Mouse (Mus musculus) frontal cortex, postnatal 14 days (tissue): Measurements from ENCODE around the gene Galns.
"Not testable (repeated sequence)": the region's sequence is repeated elsewhere in the genome, so short reads cannot be mapped to it uniquely, and the experiment has no call there.

ENCODE experiments used
- DNase-seq, 2 experiments: peaks; one replicate each; pipeline ENCODE4 v3.0.0; 2022; ENCODE audit warnings: low spot score in 2 of 2

Galns gene

DNA sequence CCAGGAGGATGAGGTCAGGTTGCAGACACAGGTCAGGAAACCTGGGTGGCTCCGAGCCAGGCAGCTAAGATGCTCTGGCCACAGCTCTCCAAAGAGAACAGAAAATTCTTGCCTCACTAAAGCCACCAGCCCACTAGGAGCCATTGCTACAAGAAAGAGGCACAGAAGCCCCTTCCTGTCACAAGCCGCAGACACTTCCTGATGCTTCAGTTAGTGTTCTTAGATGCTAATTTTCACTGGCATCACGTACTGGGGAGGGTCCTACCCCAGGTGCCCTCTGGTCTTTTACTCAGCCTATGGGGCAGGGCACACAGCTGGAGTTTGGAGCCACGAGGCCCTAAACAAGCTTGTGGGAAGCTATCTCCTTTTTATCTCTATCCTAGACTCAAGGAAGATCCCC, 15.2 kb downstream of the Galns start:
- DNase-seq = no peak

DNA sequence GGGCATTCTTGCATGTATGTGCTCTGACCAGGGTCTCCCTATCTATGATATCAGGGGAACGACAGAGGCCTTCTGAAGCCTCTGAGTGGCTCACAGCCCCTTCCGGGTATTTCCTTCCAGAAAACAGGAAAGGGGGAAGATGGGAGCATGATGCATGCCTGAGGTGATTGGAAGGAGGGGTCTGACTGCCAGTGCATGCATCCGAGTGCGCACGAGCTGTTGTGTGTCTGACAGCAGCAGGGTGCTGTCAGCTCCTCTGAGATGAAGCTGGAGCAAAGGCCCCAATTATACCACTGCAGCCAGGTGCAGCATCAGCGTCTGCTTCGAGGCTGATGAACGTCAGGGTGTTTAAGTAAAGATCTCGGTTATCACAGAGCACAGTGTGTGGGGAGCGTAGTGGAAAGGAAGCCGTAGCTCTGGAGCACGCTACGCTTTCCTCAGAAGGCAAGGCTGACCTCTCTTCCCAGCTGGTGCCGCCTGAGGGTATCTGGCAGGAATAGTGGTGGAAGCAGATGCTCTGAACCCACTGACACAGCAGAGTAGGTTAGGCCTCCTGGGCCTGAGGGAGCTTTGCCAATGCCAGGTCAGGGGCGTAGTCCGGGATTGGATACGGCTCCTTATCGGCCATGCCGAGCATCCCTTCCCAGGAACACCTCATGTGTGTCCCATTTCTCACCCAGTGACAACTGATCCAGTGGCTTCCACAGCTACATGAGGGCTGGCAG, 17.3 kb downstream of the Galns start:
- DNase-seq = no peak

DNA sequence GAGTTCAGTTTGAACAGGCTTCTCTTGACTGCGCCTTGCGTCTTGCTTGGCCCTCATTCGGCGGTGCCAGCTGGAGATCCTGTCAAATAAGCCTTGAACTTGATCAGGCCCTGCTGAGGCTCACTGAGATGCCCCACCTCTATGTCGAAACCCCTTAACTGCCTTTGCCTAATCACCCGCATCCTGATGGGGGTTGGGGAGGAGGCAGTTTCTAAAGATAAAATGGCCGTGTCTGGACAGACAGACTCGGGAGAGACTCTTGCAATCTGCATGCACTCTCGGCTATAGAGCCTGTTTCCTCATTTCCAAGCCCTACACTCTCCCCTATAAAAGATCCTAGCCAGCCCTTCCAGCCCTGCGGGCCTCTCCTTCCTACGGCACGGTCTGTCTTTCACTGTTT, 18.0 kb downstream of the Galns start:
- no peak for DNase-seq

DNA sequence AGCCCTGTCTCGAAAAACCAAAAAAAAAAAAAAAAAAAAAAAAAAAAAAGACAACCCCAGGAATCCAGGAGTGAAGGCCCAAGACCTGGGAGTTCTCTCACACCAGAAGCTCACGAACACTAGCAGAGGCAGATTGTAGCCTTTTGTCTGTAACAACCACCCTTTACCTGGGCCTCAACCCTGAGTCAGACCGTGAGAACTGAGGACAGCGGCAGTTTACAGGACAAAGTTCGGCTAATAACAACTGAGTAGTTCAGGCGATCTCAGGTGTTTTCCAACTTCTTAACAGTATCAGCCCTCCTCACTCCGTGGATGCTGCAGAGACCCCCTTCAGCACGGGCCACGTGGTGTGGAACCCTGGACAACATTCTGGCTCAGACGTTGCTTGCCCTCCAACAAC, 24.5 kb downstream of the Galns start:
- no peak for DNase-seq

DNA sequence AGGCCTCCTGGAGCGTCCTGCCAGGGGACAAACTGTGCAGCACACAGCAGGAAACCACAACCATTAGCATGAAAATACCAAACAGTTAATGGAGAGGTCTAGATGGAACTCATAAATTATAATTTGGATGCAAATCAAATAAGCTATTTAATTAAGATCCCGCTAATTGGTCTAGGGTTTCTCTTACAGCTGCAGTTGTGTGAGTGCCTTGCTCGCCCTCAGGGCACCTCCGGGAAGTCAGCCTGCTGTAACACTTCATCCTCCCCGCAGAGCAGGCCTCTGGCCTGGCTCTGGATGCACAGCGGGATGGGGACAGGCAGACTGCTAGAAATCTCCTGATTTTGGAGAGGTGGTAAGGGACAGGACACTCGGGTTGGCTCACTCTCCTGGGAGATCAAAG, 25.1 kb downstream of the Galns start:
- DNase-seq = no peak

DNA sequence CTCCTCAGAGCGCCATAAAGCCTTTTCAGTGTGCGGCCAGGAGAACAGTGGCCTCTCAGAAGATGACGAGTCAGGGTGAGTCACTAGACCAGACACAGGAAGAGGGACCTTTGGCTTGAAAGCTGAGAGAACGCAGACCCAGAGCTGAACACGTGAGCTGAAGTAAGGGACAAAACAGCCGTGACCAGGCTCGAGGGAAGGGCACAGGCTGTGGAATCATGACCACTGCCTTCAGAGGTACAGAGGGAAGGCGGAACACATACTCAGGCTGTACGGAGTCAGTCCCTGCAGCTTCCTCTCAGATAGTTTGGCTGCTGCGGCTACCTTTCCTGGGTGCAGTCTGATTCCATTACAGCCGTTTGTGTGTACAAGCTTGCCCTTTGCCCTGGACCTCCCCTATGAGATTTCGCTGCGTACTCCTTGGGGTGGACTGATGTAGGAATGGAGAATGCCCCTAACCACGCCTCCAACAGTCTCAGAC, 25.8 kb downstream of the Galns start:
- no peak for DNase-seq

DNA sequence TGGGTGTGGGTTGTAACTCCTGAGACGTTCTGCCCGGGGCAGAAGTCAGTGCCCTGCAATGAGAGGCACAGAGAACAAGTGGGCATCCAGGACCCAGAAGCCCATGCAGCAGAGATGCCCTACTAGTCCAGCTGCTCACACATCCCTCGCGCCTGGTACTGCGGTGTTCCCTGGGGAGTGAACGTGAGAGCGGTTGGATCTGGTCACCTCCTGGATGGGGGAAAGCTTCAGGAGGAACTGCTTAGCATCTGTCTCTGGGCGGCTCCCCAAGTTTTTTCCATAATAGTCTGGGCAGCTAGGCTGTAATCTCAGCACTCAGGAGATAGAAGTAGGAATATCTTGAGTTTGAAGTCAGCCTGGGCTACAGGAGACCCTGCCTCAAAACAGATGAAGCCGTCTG, 26.3 kb downstream of the Galns start:
- DNase-seq = no peak

DNA sequence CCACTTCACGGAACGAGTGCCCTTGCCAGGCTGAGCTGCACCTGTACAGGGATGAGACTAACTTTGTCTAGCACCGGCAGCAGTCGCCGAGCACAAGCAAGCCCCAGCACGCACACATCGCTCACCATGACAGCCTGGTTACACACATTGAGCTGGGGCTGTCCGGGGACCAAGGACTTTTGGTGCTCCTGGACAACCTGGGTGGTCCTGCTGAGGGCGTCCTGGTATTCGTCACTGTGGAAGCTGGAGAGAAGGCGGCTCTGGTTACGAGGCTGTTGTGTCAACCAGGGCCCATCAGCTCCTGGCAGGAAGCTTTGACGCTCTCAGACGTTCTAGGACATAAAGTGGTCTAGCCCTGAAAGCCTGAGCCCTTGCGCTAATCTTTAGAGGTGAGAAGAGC, 30.3 kb downstream of the Galns start:
- DNase-seq = no peak

DNA sequence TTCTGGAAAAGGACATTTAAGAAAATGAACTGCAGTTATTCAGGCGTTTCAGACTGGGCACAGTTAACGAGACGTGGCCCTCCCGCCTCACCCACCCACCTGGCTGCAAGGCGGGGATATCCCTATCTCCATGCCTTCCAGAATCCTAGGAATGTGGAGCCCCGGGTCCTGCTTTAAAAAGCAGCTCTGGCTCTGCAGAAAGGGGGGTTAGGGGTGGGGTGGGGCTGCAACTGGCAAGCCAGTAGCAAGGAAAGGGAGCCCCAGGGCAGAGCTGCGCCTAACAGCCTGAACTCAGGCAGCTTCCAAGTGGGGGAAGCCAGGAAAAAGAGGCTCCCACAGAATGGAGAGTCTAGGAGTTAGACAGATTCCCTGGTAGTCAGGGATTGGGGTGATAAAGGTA, 32.1 kb downstream of the Galns start:
- no peak for DNase-seq

DNA sequence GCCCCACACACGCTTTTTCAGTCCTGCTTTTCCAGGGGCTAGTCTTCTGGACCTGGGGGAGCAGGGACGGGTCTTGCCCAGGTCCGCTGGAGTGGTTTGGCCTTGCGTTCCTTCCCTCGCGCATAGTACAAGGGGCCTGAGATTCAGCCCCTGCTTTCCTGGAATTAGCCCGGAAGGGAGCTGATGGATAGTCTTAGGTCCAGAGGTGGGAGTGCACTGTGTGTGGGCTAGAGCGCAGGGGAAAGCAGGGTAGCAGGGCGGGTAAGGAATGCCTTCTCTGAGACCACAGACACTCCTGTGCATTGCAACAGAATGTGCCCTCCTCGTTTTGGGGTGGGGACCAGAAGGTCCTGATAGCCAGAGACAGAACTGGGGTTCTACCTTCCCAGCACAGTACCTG, 34.1 kb downstream of the Galns start:
- no peak for DNase-seq

DNA sequence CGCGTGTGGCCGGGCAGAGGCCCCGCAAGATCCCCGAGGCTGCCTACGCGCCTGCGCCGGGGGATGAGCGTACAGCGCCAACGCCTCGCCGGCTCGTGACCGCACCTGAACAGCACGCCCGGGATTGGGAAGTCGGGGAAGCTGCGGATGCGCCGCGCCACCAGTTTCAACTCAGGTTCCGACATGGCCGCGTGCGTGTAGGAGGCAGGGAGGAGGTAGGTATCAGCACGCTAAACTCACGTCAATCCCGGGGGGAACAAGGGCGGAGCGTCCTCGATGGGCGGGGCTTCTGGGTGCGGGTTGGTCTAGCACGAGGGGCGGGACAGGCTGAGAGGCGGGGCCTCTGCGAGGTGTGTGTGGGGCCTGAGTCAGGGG, 34.6 kb downstream of the Galns start, which contains the start of gene Aprt:
Aprt (minus strand) TSS at position 262 of the 375 bp plus-strand sequence.
- peak; percentile 91 to 92 for DNase-seq

DNA sequence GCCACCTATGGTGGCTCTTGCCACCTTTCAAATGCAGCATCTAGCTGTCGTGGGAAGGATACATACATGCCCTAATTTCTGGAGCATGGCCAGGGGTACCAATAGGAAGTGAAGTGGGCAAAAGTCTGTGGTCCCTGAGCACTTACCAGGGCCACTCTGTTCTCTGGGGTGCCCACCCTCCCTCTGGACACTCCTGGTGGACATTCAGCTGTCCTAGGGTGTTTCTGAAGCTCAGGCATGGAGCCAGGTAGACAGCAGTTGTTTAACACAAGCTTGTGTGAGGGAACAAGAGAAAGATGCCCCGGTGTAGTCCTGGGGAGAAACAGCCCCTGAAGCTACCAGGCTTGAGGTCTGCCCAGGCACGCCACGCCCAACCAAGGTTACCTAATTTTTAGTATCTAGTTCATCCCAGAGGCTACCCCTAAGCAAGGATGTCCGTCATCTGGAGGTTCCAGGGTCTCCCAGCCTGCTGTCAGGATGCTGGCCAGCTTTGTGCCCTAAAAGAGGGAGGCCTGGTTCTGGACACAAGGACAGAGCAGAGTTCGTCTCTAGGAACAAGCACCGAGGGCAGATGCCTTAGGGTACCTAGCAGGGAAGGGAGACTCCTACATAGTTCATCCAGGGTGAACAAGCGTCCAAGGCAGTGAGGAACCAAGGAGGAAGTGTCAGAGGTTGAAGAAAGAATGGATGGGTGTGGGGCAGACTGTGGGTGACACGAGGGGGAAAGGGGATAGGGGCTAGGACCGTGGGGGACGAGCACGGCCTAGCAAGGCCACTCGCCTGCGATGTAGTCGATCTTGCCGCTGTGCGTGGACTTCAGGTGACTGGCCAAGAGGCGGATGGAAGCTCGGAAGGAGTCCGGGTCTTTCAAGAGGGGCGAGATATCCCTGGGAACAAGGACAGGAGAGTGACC, 35.3 kb downstream of the Galns start:
- no peak for DNase-seq

DNA sequence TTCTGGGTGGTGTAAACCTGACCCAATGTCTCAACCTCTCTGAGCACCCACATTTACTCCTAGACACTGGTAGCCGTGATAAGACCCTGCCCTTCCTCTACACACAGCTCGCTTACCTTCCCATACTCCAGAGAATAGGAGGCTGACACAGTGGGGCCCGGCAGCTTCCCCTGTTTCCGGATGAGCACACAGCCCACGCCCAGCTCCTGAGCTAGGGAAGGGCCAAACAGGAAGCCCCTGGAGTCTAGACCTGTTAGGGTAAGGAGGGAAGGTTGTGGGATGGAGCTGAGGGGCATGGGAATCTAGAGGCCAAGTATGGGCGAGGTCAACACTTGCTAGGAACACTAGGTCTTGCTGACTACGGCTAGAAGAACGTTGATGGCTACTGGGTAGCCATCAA, 36.0 kb downstream of the Galns start:
- no peak for DNase-seq

DNA sequence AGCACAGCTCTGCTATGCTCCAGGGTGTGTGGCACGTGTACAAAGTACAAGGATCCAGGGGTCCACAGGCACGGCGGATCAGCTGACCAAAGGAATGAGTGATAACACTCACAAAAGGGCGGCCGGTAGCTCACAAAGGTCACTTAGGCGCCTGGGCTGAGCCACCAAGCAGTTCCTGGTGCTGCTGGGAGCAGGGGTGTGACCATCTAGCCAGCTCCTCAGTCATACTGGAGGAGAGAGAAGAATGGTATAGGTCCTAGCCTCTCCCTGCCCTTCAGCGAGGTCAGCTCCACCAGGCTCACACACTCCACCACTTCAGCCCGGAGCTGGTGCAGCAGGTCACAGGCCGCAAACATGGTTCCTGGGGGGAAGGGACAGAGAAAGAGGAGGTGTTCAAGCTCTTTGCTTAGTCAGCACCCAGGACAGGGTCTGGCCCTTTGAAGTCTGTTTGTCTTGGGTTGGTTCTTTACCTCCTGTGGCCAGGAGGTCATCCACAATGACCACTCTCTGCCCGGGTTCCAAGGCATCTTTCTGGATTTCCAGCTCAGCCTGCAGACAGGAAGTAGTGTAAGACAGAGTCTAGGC, 36.5 kb downstream of the Galns start:
- no peak for DNase-seq

DNA sequence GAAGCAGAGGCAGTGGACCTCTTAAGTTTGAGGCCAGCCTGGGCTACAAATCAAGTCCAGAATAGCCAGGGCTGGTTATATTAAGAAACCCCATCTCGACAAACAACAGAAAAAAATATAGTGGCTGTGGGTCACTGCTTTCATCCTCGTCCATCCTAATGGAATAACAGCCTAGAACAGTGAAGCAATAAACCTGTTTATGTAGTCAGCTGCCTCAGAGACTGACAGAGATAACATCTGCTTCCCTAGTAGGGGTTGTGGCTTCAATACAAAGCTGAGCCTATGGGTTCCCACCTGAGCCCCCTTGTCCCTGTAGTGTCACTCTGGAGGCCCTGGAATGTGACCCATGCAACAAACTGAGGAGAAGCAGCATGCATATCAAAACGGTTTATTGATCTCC, 37.0 kb downstream of the Galns start:
- no peak for DNase-seq

DNA sequence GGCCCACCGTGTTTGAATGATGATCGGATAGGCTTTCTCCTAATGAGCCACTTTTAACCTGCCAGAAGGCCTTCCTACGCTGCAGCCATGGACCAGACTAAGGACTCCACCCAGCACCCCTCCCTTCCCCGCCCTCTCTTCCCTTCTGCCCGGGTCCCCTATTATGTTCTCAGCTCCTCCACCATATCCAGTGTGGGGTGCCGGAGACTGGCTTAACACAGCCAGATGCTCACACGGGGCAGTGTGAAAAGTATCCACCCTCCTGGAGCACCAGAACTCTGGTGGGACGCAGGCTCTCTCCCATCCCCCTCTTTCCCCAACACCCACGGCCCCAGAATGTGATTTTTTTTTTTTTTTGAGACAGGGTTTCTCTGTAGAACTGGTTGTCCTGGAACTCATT, 37.7 kb downstream of the Galns start:
- no peak for DNase-seq

DNA sequence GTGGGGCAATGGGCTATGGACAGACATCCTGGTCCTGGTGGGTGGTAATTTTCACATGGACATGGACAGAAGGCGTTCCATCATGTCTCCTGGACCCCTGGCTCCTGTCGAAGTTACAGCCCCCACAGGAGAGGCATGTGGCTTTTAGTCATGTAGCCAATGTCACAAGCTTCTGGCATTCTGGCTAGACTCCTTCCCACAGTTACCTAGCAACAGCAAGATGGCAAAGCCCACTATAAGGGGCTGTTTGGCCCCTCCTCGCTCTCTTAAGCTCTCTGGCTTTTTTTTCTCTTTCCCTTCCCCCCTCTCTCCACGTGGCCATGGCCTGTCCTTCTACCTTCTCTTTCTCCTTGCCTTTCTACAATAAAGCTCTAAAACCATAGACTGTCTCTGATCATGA, 38.1 kb downstream of the Galns start:
- DNase-seq = not testable (repeated sequence)

DNA sequence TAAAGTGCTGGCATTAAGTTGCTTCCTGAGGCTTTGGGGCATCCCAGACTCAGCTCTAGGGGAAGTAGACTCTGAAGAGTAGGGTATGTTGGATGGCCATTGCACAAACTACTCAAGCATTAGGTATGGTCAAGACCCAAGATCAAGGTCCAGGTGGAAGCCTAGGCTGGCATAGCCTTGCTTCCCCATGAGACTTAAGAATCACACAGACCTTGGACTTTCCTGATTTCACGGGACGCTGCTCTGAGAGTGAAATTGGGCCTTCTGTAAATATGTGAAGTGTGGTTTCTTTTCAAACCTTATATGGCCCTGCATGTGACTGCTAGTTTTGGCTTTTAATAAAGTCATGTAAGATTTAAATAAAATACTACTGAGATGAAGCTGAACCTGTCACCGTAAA, 38.5 kb downstream of the Galns start:
- DNase-seq = no peak

DNA sequence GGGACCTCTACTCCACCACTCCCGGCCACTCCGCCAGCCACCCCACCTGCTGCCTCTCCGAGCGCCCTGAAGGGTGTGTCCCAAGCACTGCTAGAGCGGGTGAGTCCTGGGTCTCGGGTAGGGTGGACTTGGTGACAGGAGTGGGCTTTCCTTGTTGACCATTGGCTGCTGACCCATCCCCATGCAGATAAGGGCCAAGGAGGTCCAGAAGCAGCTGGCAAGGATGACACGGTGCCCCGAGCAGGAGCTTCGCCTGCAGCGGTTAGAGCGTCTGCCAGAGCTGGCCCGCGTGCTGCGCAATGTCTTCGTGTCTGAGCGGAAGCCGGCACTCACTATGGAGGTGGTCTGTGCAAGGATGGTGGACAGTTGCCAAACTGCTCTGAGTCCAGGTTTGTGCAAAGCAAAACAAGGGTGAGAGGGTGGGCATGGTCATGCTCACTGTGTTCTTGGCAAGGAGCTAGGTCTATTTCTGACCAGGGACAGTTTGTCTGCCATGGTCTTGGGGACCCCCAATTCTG, 39.5 kb downstream of the Galns start:
- DNase-seq = no peak

DNA sequence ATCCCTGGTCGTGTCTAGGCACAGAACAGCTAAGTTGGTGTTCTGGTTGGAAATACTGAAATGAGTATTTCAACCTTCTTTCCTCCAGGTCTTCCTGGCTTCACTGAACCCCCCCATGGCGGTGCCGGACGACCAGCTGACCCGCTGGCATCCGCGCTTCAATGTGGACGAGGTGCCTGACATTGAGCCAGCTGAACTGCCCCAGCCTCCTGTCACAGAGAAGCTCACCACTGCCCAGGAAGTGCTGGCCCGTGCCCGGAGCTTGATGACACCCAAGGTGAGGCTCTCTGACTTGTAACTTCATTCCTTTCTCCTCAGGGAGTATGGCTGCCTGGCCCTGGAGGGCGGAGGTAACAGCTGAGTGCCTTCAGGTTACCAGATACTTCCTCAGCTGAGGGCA, 40.1 kb downstream of the Galns start:
- DNase-seq = no peak

DNA sequence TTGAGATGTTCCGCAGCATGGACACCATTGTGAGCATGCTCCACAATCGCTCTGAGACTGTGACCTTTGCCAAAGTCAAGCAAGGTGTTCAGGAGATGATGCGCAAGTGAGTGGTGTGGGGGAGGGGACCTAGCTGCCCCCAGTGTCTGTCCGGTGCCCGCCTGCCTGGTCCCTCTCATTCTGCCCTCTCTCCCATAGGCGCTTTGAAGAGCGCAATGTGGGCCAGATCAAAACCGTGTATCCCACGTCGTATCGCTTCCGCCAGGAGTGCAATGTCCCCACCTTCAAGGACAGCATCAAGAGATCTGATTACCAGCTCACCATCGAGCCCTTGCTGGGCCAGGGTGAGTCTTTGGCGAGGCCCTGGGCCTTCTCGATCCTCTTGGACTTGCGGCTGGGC, 41.3 kb downstream of the Galns start:
- DNase-seq = no peak

DNA sequence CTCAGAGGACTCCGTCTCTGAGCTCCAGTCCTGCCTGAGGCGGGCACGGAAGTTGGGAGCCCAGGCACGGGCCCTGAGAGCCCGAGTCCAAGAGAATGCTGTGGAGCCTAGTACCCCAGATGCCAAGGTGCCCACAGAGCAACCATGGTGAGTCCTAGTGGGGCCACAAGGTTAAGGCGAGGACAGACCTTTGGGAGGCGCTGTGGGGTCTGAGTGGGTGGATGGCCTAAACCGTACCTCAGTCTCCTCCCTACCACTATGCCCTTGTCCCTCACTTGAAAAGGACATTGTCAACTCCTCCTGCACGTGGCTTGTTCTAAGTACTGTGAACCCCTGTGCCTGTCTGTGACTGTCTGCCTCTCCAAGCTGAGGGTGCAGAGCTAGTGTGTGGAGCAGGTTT, 41.9 kb downstream of the Galns start:
- no peak for DNase-seq
